Mouse (Mus musculus) fibroblast of lung, adult 2 months (primary cell): ENCODE measurements around the gene Rb1.

ENCODE experiments used
- DNase-seq: peaks from one replicate; pipeline ENCODE4 v3.0.0-alpha.2; 2011; ENCODE audit warnings: low read depth

Rb1 gene

GRCm38 (mm10) chr14:73325456-73326381, at the start of gene Rb1:
Gene Rb1 (minus strand): TSS chr14:73325822.
- DNase-seq, result no peak

DNA sequence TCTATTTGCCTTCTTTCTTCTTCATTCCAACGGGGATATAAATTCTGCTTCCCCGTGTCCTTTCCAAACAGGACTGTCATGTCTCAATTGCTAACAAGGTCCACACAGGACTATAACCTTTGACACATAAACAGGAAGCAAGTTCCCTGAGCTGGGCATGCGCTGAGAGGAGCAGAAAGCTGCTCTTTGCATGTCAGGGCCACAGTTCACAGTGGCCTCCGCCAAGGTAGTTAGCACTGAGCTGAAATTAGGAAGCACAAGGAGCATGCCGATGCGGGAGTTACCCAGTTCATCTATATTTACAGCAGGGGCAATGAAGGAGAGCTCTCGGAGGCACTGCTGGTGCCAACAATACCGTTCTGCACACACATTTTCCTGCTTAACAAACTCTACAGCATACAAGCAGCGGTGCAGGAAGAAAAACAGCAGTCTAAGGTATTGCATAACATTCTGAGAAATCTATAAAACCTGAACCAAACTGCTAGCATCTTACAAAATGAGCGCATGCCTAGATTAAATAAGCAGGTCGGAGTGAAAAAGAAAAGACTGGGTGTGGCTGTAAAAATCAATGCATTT, 48.8 kb upstream of the Rb1 start:
- DNase-seq, result no peak

DNA sequence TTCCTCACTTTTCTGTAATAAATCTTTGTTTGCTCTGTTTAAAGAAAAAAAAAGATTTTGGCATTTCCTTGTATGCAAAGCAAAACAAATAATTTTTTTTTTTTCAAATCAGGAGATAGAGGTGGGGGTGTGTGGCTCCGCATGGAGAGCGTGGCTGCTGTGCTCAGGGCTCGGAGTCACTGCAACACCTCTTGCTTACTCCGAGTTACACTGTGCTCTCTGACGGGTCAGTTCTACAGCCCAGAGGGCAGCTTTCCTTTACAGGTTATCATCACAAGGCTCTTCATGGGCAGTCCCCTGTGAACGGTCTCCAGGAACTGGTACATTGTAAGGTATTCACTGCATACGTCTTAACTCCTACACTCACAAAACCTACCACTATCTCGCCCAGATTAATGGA, 48.0 kb upstream of the Rb1 start:
- no peak for DNase-seq

- no peak for DNase-seq
Measured at GRCm38 (mm10) chr14:73372990-73373389, 47.4 kb upstream of the Rb1 start.

GRCm38 (mm10) chr14:73371577-73371976, 46.0 kb upstream of the Rb1 start:
- DNase-seq, result no peak

DNA sequence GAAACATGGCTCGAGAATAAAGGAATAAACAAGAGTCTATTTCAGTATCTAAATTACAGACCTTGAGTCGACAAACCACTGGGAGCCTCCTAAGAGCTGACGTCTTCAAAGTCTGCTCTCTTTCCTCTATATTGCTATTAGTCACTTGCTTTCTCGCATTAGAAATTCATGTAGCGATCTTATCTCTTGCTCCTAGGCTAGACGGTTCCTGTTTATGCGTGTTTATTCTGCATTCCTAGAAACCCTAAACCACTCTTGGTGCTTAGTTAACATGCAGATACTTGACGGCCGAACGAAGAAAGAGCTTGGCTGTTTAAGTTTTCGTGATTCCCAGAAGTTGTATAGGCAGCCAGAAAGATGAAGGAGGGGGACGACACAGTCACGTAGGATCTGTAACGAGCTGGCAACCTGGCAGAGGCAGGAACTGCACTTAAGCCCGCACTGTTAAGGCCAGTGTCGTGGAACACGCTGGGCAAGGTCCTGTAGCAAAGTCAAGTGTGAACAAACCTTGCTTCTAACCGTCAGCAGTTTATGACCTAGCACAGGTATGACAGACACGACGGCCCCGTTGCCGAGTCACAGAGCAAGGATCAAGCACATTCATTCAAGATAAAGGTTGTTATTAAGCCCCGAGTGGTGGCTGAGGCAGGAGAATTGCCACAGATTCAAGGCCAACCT, 45.2 kb upstream of the Rb1 start:
- no peak for DNase-seq

DNA sequence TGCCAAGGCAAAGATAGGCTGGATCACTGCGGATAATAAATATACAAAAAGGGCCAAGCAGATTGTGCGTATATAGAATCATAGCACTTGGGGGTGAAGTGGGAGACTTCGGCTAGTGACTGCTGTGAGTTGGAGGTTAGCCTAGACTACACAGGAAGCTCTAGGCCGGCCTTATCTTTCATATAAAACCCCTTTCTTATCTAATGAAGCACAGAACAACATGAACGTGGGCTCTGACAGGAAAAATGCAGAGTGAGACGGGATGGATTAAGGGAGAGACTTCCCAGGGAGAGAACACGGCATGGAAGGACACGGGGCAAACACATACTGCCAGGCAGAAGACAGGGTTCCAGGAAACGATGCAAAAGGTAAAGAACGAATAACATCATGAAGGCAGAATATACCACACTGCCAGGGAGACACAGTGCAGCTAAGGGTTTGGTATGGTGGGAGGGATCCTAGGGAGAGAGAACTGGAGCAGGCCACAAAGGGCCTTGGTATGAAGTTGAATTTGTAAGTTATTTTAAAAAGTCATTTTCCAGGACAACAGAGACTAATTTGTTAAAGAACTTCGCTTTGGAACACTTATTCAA, 44.6 kb upstream of the Rb1 start:
- no peak for DNase-seq

- DNase-seq, result no peak
Measured at GRCm38 (mm10) chr14:73369634-73370033, 44.0 kb upstream of the Rb1 start.

DNA sequence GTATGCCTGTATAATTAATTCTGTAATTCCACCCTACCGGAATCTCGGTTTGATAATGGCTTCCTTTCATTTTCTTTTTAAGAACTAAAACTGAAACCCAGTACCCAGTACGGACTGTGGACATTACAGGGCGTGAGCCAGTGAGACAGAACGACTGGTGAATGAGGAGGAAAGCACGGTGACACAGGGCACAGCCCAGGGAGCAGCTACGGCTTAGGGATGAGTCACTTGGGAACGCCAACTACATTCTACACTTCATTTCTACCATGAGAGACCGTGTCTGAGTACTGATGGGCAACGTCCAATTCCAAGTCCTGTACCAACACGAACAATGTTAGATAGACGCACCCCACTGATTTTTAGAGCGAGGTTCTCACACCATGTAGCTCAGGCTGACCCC, 43.3 kb upstream of the Rb1 start:
- no peak for DNase-seq

DNA sequence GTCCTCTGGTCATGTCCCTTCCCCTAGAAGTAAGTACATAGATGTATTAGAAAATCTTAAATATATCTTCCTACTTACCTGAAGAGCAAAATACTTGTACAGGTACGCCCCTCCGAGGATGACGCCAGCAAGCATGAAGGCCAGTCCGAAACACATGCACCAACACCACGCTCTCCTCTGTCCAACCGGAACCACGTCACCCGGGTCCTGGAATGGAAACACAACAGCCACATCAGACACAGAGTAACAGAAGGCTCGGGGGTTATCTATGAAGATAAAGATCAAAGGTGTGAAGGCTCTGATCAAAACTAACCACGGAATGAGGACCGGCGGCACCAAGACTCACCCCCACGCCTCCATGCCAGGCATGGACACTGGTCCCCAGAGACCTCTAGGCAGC, 42.6 kb upstream of the Rb1 start:
- DNase-seq, result no peak

- DNase-seq, result no peak
Measured at GRCm38 (mm10) chr14:73366278-73366677, 40.7 kb upstream of the Rb1 start.

GRCm38 (mm10) chr14:73363782-73364181, 38.2 kb upstream of the Rb1 start:
- no peak for DNase-seq

DNA sequence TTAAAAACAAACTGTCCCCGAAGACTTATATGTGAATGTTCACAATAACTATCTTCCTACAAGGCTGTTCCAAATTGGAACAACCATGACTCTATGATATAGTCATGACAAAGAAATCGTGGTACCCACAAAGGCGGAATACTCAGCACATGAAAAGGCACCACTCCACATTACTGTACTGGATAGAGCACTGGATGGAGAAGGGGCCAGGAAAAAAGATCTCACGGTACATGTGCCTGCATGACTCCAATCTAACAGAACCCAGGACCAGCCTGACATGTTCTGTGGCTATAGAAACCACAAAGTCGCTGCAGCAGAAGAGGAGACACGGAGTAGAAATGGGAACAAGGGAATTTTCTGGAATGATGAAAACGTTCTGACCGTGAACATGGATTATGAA, 29.1 kb upstream of the Rb1 start:
- DNase-seq, result no peak

DNA sequence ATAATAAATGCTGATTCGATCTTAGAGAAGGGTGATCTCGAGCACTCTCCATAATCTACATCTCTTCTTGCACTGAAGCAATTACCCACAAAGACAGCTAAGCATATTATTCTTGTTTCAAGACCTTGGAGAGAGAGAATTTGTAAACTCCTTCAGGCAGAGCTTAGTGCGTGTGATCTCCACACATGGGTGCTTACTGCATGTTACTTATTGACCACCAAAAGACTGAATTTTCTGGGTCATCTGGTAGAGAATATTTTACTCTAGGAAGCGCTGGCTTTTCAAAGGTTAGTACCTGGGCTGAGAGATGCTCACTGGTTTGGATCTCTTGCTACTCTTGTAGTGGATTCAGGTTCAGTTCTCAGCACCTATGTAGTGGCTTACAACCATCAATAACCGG, 25.5 kb upstream of the Rb1 start:
- DNase-seq, result no peak

DNA sequence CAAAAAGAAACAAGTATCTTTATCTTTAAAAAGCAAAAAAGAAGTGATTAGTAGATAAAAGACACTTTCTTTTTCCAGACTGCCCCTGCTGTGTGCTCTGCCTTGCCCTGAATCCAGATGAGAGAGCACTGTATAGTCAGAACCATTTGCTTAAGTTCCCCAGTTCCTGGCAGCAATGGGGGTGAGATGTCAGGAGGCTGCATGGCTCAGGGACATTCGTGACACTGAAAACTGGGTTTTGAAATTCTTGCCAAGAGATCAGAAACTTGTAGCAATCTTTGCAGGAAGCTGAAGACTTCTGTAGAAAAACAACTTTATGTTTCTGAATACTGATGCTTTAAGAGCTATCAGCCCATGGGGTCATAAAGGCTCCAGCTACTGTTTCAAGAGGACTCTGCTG, 24.4 kb upstream of the Rb1 start:
- DNase-seq, result no peak

DNA sequence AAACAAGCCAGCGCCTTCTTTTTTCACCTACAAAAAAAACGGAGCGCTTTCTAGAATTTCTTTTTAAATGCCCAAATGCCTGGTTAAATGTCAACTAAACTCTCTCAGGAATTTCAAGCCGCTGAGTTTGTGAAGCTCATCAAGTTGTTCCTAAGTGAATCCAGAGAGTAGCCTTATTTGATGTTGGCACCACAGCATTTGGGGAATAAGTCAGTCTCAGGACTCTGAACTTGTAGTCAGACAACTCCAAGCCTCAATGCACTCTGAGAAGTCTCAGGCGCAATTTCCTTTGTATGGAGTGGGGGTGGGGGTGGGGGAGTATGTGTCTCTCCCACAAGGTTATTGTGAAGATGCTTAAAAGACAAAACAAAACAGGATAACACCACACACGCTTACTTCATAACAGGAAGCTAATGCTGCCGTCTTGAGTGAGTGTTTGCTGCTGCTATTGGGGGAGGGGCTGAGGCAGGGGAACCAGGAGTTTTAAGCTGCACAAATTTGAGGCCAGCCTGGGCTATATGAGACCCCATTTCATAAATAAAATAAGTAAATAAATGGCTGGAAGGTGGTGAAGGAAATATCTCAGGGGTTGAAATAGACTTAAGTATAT, 23.5 kb upstream of the Rb1 start:
- no peak for DNase-seq

GRCm38 (mm10) chr14:73347302-73347701, 21.7 kb upstream of the Rb1 start:
- DNase-seq, result no peak

GRCm38 (mm10) chr14:73345614-73346013, 20.0 kb upstream of the Rb1 start:
- no peak for DNase-seq

- no peak for DNase-seq
Measured at GRCm38 (mm10) chr14:73340051-73340755, 14.6 kb upstream of the Rb1 start.

- DNase-seq, result no peak
Measured at GRCm38 (mm10) chr14:73339615-73340014, 14.0 kb upstream of the Rb1 start.

DNA sequence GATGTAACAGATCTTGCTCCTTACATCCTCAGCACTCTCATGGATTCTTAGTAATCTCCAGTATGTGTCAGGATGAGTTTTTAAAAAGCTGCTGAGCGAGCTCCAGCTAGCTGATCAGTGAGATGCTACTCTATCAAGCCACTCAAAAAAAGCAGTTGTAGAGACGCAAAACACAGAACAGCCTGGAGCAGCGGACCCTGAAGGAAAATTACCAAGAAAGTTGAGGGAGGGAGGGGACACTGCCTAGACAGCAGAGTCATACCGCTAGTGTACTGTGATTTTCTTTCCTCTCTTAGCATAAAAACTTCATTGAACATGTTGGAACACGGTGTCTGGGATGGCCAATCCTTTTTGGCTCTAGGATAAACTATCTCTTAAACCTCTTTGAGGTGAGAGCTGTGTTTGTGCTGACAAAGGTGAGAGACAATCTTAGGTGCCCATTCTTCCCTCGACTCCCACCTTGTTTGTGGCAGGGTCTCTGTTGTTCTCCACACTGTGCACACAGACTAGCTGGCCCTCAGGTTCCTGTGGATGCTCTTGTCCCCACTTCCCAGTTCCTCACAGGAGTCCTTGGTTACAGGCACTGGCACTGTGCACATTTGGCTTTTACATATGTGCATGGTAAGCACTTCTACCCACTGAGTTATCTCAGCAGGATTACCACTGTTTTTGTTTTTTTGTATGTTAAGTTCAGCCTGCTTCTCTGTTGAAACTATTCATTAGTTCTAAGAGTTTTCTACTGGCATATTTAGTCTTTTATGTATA, 10.9 kb upstream of the Rb1 start:
- DNase-seq, result no peak
